Mouse (Mus musculus) frontal cortex, adult 2 months (tissue): ENCODE measurements at regions not wholly inside any gene's neighbourhood (a gene's known extent, or its start where the extent isn't known, plus 50 kb on each side); places are given as distances from the start of the nearest gene placed in this dataset.

Experiments
- DNase-seq, 2 experiments: peaks; one replicate each; pipeline ENCODE4 v3.0.0; 2022; ENCODE audit warnings: low spot score in 1 of 2; ENCODE audit errors: extremely low spot score in 1 of 2

GRCm38 (mm10) chr1:42629465-42630261, 65.9 kb upstream of the Pou3f3 start:
- no peak for DNase-seq

DNA sequence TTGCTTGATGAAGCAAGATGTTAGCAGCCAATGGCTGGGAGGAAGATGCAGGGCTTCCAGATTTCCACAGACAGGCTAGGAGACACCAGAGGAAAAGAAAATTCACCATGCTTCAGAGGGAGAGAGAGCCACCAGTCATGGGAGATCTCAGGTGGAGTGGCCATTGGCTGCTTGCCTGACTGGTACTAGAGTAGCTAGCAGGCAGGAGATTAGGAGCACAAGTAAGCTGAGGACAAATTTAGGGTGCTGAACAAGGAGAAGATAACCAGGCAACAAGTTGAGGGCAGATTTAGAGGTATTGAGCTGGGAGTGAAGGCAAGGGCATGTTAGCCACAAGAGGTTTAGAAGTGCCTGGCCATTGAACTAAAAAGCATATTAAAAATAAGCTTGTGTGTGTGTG, 63.3 kb upstream of the Pou3f3 start:
- no peak for DNase-seq

DNA sequence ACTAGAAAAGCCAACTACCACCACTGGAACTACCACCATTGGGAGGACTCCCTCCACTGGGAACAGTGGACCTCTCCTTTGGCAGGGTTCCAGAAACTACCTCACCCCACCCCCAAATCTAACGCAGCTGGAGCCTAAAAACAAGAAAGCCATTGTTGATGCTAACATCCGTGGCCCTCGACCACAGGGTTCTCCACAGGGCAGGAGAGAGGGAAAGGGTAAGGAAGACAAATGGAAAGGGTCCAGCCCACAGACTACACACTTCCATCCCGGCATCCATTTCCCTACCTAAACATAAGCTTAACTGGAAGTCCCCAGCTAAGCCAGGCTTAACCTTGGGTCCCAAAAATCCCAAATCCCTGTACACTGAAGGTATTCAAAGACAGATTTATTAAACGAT, 59.0 kb upstream of the Pou3f3 start:
- no peak for DNase-seq
